Mouse (Mus musculus) lung, postnatal 10 days (tissue): ENCODE results near the gene Fkbp9.

ENCODE experiments used
- DNase-seq: peaks from one replicate; pipeline ENCODE4 v3.0.0; 2021

The Fkbp9 gene

GRCm38 (mm10) chr6:56906121-56906846, 74.4 kb downstream of the Fkbp9 start:
- DNase-seq, result no peak

GRCm38 (mm10) chr6:56907973-56908372, 76.1 kb downstream of the Fkbp9 start:
- no peak for DNase-seq

GRCm38 (mm10) chr6:56908397-56908796, 76.5 kb downstream of the Fkbp9 start:
- no peak for DNase-seq

- peak; percentile 77 for DNase-seq
Measured at GRCm38 (mm10) chr6:56908912-56909311, 77.1 kb downstream of the Fkbp9 start.

GRCm38 (mm10) chr6:56910910-56911309, 79.1 kb downstream of the Fkbp9 start:
- DNase-seq, result no peak

GRCm38 (mm10) chr6:56913092-56913858, 81.4 kb downstream of the Fkbp9 start:
- no peak for DNase-seq

GRCm38 (mm10) chr6:56916279-56916678, 84.4 kb downstream of the Fkbp9 start:
- no peak for DNase-seq

- no peak for DNase-seq
Measured at GRCm38 (mm10) chr6:56917578-56918368, 85.9 kb downstream of the Fkbp9 start.

- DNase-seq, result no peak
Measured at GRCm38 (mm10) chr6:56919330-56920044, 87.6 kb downstream of the Fkbp9 start.

- DNase-seq, result no peak
Measured at GRCm38 (mm10) chr6:56920222-56921092, 88.6 kb downstream of the Fkbp9 start.

GRCm38 (mm10) chr6:56923331-56923725, 91.5 kb downstream of the Fkbp9 start:
- no peak for DNase-seq

- DNase-seq, result peak; percentile 93
Measured at GRCm38 (mm10) chr6:56923726-56924707, 92.2 kb downstream of the Fkbp9 start, which contains the start of the genes Nt5c3 and Vmn1r4. Nt5c3 (minus strand) TSS chr6:56923932. Vmn1r4 (plus strand) TSS chr6:56924015.
